Mouse (Mus musculus): Measurements from ENCODE around the gene Adad2.

GRCm38 (mm10) chr8:119644981-119645597 is 32.5 kb downstream of the Adad2 start:
- no peak for TF ChIP-seq POLR2A (IDR thresholded peaks at IDR 0.05; ENCODE audit: borderline replicate concordance, insufficient read depth, low read length)
- TF ChIP-seq CTCF (IDR thresholded peaks at IDR 0.05; ENCODE audit: borderline replicate concordance, insufficient read depth, low read depth, low read length): no peak
